Mouse (Mus musculus) right cerebral cortex, adult 18-20 months (tissue): ENCODE measurements around the gene Bik.

Experiments
- DNase-seq: peaks from one replicate; pipeline ENCODE4 v3.0.0; 2022; ENCODE audit warnings: mixed read lengths

Bik gene

DNA sequence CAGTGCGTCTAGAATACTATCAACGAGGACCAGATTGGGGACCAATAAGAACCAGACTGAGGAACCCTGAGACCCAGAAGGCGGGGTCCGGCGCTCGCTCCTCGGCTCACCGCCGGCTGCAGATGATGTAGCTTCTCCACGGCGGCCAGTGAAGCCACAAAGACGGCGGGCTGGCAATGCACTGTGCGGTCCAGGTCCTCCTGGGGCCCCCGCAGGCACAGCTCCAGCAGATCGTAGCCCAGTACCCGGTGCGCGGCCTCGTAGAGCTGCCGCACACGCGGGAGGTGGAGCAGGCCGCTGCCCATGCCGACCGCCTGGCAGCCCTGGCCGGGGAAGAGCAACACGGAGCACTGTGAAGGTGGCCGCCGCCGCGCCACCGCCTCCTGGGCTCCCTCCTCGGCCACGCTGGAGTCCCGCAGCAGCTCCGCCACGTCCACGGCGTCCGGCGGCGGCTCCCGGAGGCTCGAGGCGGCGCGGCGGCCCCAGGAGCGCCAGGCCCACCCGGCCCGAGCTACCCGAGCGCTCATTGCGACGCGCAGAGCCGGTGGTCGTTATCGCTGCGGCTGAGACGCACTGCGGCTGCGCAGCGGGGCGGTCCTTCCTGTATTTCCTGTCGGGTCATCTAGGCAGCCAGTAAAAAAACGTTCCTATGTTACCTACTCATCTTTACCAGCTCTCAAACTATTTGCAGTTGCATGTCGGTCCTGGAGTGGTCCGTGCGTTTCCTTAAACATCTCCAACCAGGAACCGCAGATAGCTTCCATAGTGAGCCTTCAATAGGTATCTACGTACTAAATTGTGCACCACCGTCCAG is 28.7 kb downstream of the Bik start:
- DNase-seq, result peak; percentile 87

DNA sequence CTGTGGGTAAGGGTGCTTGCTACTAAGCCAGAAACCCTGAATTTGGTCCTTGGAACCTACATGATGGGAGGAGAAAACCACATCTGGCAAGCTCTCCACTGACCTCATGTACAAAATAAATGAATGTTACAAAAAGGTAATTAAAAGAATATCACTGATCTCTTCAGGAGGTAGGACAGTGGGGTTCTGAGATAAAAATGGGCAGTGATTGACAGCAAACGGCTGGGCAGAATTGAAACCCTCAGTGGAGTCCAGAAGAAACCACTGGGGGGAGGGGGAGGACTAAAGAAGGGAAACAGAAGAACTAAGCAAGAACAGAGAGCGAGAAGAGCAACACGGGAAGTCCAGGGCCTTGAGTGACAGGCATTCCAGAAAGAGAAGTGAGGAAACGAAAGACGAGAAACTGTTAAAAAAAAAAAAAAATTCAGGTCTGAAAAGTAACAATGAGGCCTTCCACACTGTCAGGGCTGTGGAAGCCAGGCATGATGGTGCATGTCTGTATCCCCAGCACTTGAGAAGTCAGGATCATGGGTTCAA is 34.3 kb downstream of the Bik start:
- no peak for DNase-seq

DNA sequence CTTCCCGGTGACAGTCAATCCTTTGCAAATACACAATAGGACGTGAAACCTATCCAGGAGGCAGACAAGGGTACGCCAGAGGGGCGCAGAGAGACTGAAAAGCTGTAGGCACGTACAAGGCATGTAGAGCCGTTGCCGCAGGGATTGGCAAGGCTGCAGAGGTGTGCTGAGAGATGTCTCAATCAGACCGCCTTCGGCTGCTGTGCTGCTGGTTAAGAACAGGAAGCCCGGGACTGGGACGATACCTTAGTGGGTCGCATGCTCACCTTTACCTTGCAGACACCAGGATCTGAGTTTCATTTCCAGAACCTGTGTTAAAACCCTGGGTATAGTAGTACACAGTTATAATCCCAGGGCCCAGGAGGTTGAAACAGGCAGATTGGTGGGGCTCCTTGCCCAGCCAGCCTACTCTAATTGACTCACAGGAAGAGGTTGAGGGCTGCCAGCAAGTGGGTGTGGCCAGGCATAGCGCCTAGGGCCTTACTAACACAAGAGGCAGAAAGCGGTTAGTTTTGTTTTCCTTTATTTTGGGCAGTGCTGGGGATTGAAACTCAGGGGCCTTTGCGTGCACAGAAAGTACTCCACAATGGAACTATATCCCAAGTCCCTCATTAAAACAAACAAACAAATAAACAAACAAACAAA is 36.1 kb downstream of the Bik start:
- peak; percentile 67 for DNase-seq

DNA sequence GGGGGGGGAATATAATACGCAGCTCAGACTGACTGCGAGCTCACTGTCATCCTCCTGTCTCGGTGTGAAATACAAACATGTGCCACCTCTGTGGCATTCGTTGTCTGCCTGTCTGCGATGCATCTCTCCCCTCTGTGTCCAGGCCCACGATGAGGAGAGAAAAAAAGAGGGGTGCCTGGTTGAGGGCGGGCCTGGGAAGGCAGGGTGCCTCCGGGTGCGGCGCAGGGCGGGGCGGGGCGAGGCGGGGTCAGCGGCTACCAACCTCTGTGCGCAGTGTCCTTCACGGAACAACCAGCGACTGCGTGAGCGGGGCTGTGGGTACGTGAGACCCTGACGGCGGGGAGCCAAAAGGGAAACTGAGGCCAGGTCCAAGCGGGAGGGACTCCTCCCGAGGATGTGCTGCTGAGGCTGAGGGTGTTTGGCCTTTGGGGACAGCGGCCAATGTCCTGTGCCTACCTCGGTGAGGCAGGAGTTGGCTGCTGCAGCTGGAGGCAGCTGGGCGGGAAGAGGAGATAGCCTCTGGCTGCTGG is 36.7 kb downstream of the Bik start, which contains the start of the genes Tspo and Mcat:
Gene Tspo (plus strand): TSS at position 266 of the 530 bp plus-strand sequence.
Gene Mcat (minus strand): TSS at position 461 of the 530 bp plus-strand sequence.
- DNase-seq, result no peak

DNA sequence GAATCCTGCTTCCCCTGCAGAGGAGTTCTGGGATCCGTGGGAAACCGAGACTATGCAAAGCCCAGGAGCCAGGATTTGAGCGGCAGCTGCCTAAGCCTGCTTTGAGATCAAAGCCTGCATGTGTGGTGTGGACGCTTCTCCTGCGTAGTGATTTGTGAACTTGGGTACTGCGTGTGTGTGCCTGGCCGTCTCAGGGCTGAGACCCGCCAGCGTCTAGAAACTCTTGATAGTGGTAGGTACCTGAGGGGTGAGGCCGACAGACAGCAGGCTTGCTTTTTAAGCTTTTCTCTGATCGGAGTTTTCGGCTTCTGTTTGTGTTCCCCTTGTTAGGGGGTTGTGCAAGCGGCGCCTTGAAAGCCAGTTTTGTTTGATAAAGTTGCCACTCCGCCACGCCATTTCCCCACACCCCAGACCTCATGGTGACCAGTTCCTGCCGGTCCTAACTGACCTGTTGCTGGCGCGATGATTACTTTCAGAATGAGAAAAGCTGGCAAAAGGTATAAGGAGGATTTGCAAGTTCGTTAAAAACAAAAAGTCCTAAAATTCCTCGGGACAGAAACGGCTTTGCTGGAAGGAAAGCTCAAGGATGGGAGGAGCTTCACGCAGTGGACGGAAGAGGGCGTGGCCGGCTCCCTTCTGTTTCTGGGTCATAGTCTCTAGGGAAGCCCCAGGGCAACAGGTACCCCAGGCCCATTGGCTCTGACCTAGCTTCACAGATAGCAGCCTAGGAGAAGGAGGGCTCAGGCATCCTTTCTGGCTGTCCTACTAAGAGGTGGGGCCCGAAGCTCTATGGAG is 37.4 kb downstream of the Bik start:
- no peak for DNase-seq

DNA sequence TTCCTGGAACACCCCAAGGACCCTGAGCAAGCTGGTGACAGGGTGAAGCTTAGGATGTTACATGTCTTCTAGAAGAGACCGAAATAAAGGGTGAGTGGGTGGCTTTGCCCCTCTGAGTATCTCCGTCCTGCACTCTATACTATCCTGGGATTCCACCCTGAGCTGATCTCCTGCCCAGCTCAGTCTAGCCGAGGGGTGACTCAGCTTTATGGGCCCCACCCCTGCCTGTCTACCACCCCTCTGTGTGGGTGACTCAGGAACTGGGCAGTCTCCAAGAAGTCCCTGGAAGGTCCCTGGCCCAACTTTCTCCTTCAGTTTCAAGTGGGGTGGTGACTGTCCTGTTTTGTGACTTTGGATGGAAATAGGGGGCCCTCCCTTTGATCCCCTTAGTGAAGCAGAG is 38.8 kb downstream of the Bik start:
- no peak for DNase-seq

DNA sequence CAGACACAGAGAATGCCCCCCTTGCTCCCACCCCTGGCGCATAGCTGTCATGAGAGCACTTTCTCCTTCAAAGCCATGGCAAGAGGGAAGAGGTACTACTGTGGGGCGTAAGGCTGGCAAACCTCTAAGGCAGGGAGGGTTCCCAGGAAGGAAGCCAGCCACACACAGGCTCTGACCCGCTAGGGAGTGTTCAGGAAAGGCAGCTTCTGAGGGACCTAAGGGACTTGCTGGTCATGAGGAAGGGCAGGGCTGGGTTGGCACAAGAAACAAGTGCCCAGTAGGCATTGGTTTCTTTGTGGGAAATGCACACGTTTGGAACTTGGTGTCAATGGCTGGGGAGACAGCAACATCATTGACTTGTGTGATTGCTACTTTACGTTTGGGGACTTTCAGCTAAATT is 39.3 kb downstream of the Bik start:
- no peak for DNase-seq

DNA sequence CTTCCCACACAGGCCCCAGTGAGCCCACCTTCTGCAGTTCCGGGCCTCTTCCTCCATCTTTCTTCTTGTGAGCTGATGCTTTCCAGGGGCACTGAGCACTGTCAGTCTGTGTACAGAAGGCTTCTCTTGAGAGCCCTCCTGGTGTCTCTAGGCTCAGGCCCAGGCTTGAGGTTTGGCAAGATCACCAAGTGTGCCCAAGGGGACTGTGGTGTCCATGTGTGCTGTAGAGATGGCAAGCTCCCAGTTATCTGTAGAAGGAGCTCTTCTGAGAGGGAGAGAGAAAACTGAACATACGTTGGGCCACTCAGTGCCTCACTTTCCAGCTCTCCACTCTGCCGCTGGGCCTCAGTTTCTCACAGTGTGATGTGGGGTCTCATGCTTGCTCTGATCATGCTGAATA is 41.1 kb downstream of the Bik start:
- DNase-seq, result no peak

DNA sequence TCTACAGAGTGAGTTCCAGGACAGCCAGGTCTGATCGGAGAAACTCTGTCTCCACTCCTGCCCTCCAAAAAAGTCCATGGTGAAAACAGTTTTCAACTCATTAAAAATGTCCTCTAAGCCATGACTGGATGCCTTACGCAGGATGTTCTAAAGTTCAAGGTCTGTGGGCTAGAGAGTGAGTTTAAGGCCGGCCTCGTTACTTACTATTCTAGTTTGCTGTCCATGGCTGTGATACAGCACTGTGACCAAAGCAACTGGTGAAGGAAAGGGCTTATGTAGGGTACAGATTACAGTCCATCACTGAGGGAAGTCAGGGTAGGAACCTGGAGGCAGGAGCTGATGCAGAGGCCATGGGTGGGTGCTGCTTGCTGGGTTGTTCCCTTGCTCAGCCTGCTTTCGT is 41.9 kb downstream of the Bik start:
- no peak for DNase-seq

DNA sequence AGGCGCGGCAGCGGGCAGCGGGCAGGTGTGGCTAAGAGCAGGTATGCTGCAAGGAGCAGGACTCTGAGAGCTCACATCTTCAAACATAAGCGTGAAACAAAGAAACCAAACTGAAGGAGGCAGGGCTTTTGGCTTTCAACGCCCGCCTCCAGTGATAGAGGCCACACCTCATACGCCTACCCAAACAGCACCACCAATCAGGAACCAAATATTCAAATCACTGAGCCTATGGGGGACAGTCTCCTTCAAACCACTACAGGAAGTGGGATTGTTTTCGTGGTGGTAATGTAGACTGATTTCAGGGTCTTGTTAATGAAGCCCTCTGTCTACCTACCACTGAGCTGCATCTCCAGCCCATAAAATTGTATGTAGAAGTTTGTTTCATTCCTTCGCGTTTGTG is 43.0 kb downstream of the Bik start:
- no peak for DNase-seq

DNA sequence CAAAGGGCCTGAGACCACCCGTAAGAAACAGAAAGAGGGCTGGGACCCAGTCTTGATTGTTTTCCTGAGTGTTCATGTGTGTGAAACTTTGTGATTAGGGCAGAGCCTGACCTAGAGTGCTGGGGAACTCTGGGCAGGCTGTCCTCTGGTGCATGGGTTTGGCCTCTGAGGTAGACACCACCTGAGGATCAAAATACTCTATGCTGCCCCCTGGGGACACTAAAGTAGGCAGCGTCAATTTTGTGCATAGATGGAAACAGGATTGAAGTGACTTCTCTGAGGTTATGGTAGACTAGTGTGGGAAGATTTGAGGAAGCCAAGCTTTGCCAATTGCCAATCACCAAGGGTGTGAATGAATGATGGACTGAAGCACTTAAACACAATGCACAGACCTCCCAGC is 44.0 kb downstream of the Bik start:
- no peak for DNase-seq

DNA sequence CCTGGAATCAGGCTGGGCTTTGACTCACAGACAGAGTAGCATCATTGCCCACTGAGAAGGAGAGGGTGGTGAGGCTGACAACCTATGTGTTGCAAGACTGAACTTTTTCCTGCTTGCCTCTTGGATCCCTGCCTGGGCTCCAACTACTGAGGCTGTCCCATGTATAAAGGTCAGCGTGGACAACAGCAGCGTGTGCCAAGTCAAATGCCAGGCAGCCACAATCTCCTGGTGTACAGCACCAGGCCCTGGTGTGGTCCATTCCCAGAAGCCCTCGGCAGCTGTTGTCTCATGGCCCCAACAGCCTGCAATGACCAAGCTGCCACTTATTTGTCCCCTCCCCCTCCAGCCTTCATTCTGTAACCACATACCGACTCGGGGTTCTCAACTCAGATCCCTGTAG is 45.0 kb downstream of the Bik start:
- DNase-seq, result no peak

DNA sequence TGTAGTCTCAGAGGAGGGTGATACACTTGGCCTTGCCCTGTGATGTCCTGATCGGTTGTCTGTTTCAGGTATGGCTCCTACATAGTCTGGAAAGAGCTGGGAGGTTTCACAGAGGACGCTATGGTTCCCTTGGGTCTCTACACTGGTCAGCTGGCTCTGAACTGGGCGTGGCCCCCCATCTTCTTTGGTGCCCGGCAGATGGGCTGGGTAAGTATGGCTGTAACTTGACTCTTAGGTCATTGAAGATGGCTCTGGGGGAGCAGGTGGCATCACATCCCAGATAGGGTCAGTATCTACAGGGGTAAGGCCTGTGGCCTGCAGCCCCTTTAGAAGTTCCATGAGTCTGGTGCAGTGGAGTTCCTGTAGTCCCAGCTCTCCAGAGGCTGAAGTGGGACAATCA is 45.5 kb downstream of the Bik start:
- no peak for DNase-seq

DNA sequence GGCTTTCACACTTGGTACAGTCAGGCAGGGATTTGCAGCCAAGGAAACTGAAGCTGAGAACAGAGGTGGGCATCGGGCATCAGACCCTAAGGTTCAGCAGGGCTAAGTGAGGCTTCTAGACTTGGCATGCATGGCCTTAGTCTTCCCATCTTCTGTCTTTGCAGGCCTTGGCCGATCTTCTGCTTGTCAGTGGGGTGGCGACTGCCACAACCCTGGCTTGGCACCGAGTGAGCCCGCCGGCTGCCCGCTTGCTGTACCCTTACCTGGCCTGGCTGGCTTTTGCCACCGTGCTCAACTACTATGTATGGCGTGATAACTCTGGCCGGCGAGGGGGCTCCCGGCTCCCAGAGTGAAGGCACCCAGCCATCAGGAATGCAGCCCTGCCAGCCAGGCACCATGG is 46.9 kb downstream of the Bik start:
- no peak for DNase-seq

DNA sequence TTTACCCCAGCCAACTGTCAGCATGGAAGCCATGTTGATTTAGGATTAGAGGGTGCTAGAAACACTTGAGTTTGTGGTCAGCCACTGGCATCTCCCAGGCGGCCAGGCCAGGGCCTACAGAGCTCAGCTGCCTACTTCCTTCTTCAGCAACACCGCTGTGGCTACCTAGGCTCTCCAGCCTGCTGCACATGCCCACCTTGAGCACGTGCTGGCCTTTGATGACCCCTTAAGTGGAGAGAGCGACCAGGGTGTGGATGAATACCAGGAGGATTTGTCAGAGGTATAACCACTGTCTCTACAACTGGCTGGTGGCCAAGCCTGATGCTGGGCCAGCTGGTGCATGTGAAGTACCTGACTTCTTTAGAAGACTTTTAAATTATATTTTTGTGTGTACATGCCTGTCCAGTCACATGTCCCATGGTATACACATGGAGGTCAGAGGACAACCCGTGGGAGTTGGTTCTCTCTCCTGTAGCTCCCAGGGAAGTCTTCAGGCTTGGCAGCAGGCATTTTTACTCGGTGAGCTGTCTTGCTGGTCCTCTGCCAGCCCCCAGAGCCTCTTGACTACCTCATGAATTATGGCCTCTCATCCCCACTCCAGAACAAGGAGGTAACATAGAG is 48.2 kb downstream of the Bik start:
- DNase-seq, result no peak

DNA sequence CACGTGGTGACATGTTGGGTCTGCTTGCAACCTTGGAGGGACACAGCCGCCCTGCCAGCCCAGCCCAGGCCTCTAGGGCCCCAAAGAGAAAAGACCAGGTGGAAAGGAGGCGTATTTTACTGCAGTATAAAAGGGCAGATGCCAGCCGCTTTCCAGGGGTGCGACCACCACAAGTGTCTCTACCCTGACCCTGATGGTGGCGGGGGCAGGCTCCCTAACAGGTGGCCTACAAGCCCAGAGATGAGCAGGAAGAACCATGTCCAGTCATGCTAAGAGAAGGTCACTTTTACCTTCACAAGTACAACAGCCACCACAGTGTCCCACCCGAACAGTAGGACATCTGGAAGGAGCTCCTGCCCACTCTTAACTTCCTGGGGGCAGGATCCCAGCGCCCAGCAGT is 48.9 kb downstream of the Bik start:
- DNase-seq, result no peak

DNA sequence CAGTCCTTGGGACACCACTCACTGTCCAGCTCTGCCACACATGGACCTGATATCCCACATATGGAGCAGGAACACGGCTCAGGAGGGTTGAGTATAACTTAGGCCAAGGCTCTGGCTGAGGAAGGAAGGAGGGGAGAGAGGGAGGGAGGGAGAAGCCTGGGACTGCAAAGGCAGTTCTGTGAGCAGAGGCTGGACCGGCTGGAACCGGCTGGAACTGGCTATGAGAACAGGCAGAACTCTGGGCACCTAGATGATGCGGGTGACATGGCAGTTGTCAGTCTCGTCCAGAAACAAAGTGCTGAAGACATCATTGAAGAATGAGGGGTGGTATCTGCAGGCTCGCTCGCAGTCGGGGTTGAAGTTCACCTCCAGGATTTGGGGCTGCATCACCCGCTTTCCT is 50.0 kb downstream of the Bik start:
- no peak for DNase-seq

DNA sequence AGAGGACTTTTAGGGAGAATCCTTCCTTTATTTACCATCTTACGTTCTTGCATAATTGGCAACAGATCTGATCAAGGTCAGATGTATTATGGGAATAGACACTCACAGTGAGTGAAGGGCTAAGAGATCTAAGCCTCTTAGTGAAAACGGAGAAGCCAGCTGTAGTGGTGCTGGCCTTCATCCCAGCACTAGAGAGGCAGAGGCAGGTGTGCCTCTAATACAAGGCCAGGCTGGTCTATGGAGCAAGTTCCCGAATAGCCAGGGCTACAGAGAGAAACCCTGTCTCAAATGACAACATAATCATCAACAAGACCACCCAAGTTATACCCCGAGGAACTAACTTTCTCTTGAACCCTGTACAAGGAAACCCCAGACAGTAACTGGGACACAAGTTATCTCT is 56.3 kb downstream of the Bik start:
- DNase-seq, result no peak

DNA sequence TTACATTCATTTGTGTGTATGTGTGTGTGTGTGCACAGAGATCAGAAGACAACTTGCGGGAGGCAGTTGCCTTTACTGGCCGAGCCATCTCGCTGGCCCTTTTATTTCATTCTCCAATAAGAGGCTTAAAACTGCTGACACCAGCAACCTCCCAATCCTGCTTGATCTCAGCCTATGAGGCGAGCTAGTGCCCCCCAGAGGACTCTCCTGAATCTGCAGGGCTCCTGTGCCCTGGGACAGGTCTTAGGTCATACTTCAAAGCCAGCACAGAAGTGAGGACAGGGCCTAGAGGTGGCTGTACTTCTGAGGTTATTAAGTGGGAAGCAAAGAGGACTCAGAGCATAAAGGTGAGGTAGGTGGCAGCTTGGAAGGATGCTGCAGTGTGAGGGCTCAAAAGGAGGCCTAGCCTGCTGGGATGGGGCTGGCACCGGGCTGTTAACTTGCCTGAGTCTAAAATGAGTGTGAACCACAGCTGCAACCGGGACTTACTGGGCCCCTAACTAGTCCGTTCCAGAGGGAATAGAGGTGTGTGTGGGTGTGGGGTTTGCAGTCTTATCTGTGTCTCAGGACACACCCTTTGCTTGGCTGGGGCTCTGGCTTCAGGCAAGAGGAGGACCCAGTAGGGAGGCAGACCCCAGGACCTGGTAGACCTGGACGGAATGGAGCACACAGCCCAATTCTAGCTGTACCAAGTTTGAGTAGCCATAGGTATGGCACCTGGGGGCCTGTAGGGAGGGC is 56.9 kb downstream of the Bik start:
- no peak for DNase-seq

DNA sequence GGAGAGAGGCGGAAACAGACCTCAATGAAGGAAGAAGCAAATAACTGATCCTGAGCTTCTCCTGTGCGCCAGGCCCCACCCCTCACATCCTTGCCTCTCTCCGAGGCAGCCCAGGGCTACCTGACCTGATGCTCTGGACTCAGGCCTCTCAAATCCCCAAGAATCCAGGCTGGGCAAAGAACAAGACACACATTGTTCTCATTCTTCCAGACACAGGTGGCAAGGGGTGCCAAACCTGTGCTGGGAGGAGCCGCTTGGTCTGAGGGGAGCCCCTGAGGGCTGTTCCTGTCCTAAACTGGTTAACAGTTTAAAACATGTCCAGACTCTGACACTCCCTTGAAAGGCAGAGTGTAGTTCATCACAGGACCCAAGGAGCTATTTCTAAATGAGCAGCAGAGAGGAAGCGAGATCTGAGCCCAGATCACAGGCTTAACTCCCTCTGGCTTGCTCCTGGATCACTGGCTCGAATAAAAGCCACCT is 58.1 kb downstream of the Bik start:
- DNase-seq, result no peak

DNA sequence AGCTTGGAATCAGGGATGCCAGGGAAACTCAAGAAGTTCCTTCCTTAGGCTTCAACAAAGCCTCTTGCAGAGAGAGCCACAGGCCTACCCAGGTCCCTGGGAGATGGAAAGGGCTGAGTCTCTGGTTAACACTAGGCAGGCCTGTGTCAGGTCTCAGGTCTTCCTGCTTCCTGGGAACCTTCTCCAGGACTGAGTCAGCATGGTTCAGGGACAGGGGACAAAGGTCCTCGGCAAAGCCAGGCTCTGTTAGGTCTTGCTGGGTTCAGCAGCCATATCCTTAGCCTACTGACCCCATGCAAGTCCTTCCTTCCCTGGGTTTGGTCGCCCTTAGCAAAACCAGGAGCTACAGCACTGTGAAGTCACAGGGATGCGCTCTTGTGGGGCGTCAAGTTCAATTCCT is 64.2 kb downstream of the Bik start:
- no peak for DNase-seq

DNA sequence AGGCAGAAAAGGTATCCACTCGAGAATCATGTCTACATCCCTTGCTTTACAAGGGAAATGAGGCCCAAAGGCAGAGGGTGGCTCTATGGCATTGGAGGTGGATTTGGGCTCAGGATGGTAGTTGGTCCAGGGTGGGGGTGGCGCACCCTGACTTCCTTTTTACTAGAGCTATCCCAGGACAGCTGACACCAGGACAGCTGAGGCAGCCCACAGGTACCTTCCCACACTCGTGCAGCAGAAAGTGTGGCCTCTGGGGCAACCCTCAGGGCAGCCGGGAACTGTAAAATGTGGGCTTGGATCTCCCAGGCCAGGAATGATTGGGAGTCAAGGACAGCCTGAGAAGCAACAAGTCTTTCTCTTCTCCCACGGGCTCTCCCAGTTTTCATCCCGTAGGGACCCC is 65.1 kb downstream of the Bik start:
- DNase-seq, result no peak
